Mouse (Mus musculus) C2C12 (cell line): ENCODE measurements around the gene Fgfr1op2. TPM values are rescaled to one million over a fixed set of nuclear protein-coding genes. Genes with fewer than 3 reads are reported as not detected.

Experiments used
- H3K27me3 ChIP-seq: one replicate; pipeline ENCODE4 v1.6.1; 2011; ENCODE audit not compliant: control insufficient read depth, insufficient read depth, insufficient read length
- H3K36me3 ChIP-seq: one replicate; pipeline ENCODE4 v1.6.1; 2011; ENCODE audit not compliant: control insufficient read depth, insufficient read depth
- H3K4me3 ChIP-seq: one replicate; pipeline ENCODE4 v1.5.1; 2011; ENCODE audit warnings: mild to moderate bottlenecking, control low read depth; ENCODE audit not compliant: poor library complexity, insufficient read depth, severe bottlenecking
- H3K79me2 ChIP-seq: one replicate; pipeline ENCODE4 v1.6.1; 2011; ENCODE audit not compliant: control insufficient read depth, insufficient read depth
- H3K79me3 ChIP-seq: one replicate; pipeline ENCODE4 v1.6.1; 2011; ENCODE audit warnings: low read depth, control low read depth
- H3ac ChIP-seq: one replicate; pipeline ENCODE3; 2011; ENCODE audit warnings: low read depth; ENCODE audit not compliant: control insufficient read depth, insufficient read length
- CEBPB ChIP-seq: IDR thresholded peaks from one replicate; pipeline ENCODE4 v1.6.1; 2011; ENCODE audit warnings: low read depth, mild to moderate bottlenecking, control low read depth, moderate library complexity
- CTCF ChIP-seq: IDR thresholded peaks from one replicate; pipeline ENCODE4 v1.5.1; 2011; ENCODE audit not compliant: control insufficient read depth, insufficient read depth, insufficient read length
- FOSL1 ChIP-seq: IDR thresholded peaks from one replicate; pipeline ENCODE4 v1.8.0; 2011; ENCODE audit warnings: mild to moderate bottlenecking, low read length; ENCODE audit not compliant: poor library complexity, insufficient read depth, severe bottlenecking
- MAX ChIP-seq: IDR thresholded peaks from one replicate; pipeline ENCODE4 v1.6.1; 2011; ENCODE audit warnings: mild to moderate bottlenecking, control low read depth
- MYOD1 ChIP-seq: IDR thresholded peaks from one replicate; pipeline ENCODE4 v1.6.1; 2011; ENCODE audit warnings: low read depth; ENCODE audit not compliant: control insufficient read depth, insufficient read length
- MYOG ChIP-seq: IDR thresholded peaks from one replicate; pipeline ENCODE4 v1.6.1; 2011; ENCODE audit not compliant: control insufficient read depth, insufficient read length; ENCODE audit errors: extremely low read depth
- USF1 ChIP-seq: IDR thresholded peaks from one replicate; pipeline ENCODE4 v1.6.1; 2011; ENCODE audit warnings: low read depth, mild to moderate bottlenecking, control low read depth, moderate library complexity
- polyA plus RNA-seq: library from polyadenylated mRNA; unstranded; fragments of >200 nt; fragmentation: generic; extraction: Trizol; gene quantifications from one replicate; pipeline ENCODE4 v1.2.1, GENCODE M21; 2012; ENCODE audit warnings: missing spikeins

Gene Fgfr1op2
- polyA plus RNA-seq, 1 experiment = 42.4 TPM

DNA sequence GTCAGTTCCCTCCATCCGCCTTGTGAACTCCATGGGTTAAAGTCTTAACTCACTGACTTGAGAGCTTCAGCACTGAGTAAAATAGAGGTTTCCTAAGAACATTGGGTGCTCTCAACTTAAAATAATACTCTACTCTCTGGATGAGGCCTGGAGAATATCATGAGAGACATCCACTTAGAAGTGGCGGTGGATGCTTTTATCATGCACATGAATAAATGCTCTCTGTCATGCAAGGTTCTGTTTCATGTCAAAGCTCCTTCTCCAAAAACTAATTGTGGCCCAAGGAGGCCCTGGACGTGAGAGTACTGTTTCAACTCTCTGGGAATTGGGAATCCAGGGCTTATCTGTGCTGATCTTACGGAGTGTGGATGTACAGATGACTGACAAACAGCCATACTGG is 39.9 kb upstream of the Fgfr1op2 start:
- Histone ChIP-seq H3K27me3 (no peaks in the 10 kb centered on the region), H3K4me3 (no peak overlapping the region)

GRCm38 (mm10) chr6:146538071-146538470 is 38.9 kb upstream of the Fgfr1op2 start:
- H3K27me3 ChIP-seq = no peaks in the 10 kb centered on the region
- no peaks in the 10 kb centered on the region for H3K79me3 ChIP-seq
- no peak overlapping the region for H3K4me3 ChIP-seq
- TF ChIP-seq MYOG (no peak), FOSL1 (no peak), USF1 (no peak), MYOD1 (no peak), CEBPB (no peak), CTCF (no peak), MAX (no peak)
- H3K36me3 ChIP-seq = no peaks in the 10 kb centered on the region
- H3ac ChIP-seq = no peak overlapping the region
- no peaks in the 10 kb centered on the region for H3K79me2 ChIP-seq

More for the DNA sequence above, 39.9 kb upstream of the Fgfr1op2 start:
- H3K79me2 ChIP-seq = no peaks in the 10 kb centered on the region
- no peaks in the 10 kb centered on the region for H3K36me3 ChIP-seq
- H3ac ChIP-seq = no peak overlapping the region
- no peaks in the 10 kb centered on the region for H3K79me3 ChIP-seq
- TF ChIP-seq FOSL1 (no peak), CTCF (no peak), MYOG (no peak), USF1 (no peak), MYOD1 (no peak), CEBPB (no peak), MAX (no peak)

- Histone ChIP-seq H3ac (no peak overlapping the region), H3K4me3 (no peak overlapping the region), H3K36me3 (no peaks in the 10 kb centered on the region), H3K79me3 (no peaks in the 10 kb centered on the region), H3K79me2 (no peaks in the 10 kb centered on the region), H3K27me3 (no peaks in the 10 kb centered on the region)
- TF ChIP-seq FOSL1 (no peak), MYOD1 (no peak), MYOG (no peak), USF1 (no peak), CTCF (no peak), MAX (no peak), CEBPB (no peak)
These were observed 38.3 kb upstream of the Fgfr1op2 start for GRCm38 (mm10) chr6:146538661-146539060.

- Histone ChIP-seq H3K27me3 (no peaks in the 10 kb centered on the region), H3K79me3 (no peaks in the 10 kb centered on the region), H3K4me3 (no peak overlapping the region), H3K36me3 (no peaks in the 10 kb centered on the region), H3K79me2 (no peaks in the 10 kb centered on the region), H3ac (no peak overlapping the region)
- no peak for TF ChIP-seq MYOG
- no peak for TF ChIP-seq FOSL1
- TF ChIP-seq MYOD1 = no peak
- TF ChIP-seq MAX = no peak
- TF ChIP-seq CTCF = no peak
- TF ChIP-seq USF1 = no peak
- TF ChIP-seq CEBPB = no peak
These were observed 36.6 kb upstream of the Fgfr1op2 start for GRCm38 (mm10) chr6:146540386-146540785.

GRCm38 (mm10) chr6:146544622-146545021 is 32.4 kb upstream of the Fgfr1op2 start:
- Histone ChIP-seq H3K4me3 (no peak overlapping the region), H3K79me3 (no peaks in the 10 kb centered on the region), H3K27me3 (no peaks in the 10 kb centered on the region), H3K36me3 (peaks cover 21% of the 10 kb centered on the region), H3K79me2 (no peaks in the 10 kb centered on the region), H3ac (no peak overlapping the region)
- TF ChIP-seq USF1 (no peak), MYOG (no peak), MYOD1 (no peak), MAX (no peak), FOSL1 (no peak), CTCF (no peak), CEBPB (no peak)
